Mouse (Mus musculus) forebrain, embryonic 14.5 days (tissue): ENCODE results near the gene Slc25a1. TPM values are rescaled to one million over a fixed set of nuclear protein-coding genes. Genes with fewer than 3 reads are reported as not detected.

Experiments used
- ATAC-seq: fragments of 200-750 bp; cut with Nextera tagmentation; 2 replicates; pipeline ENCODE4 v1.8.0; 2017; ENCODE audit warnings: mild to moderate bottlenecking, moderate library complexity
- DNase-seq: peaks from one replicate; pipeline ENCODE4 v3.0.0-alpha.2; 2015; ENCODE audit warnings: low spot score
- H3K27ac ChIP-seq: fragments of 300-500 bp; sonication (generic); 2 replicates; pipeline ENCODE4 v1.5.1; 2014; ENCODE audit warnings: low read depth, mild to moderate bottlenecking, control low read depth, low read length, moderate library complexity
- H3K27me3 ChIP-seq: fragments of 300-500 bp; sonication (generic); replicated peaks from 2 replicates; pipeline ENCODE4 v1.6.1; 2014; ENCODE audit warnings: low read length, control low read depth, mixed read lengths; ENCODE audit not compliant: control insufficient read depth, insufficient read depth
- H3K36me3 ChIP-seq: fragments of 300-500 bp; sonication (generic); 2 replicates; pipeline ENCODE4 v1.6.1; 2014; ENCODE audit warnings: low read length, control low read depth; ENCODE audit not compliant: control insufficient read depth, insufficient read depth
- H3K4me1 ChIP-seq: fragments of 300-500 bp; sonication (generic); 2 replicates; pipeline ENCODE4 v1.6.1; 2014; ENCODE audit warnings: antibody characterized with exemption, low read length, control low read depth; ENCODE audit not compliant: control insufficient read depth, insufficient read depth
- H3K4me2 ChIP-seq: fragments of 300-500 bp; sonication (generic); 2 replicates; pipeline ENCODE4 v1.6.1; 2014; ENCODE audit warnings: mild to moderate bottlenecking, control low read depth, low read length
- H3K4me3 ChIP-seq: fragments of 300-500 bp; sonication (generic); 2 replicates; pipeline ENCODE4 v1.5.1; 2014; ENCODE audit warnings: low read depth, low read length, control low read depth
- H3K9ac ChIP-seq: fragments of 300-500 bp; sonication (generic); 2 replicates; pipeline ENCODE4 v1.6.1; 2014; ENCODE audit warnings: mild to moderate bottlenecking, low read length, control low read depth, moderate library complexity
- H3K9me3 ChIP-seq: fragments of 300-500 bp; sonication (generic); replicated peaks from 2 replicates; pipeline ENCODE4 v1.6.1; 2016; ENCODE audit warnings: low read length, control low read depth, mixed read lengths; ENCODE audit not compliant: control insufficient read depth
- WGBS: fragments of 180-500 bp; shearing (Covaris S2); extraction: QIAGEN DNeasy Blood & Tissue Kit; methylation state at CpG from one replicate; pipeline ENCODE4 v1.1.7; 2014; 5-methylcytosine and 5-hydroxymethylcytosine counted together
- polyA plus RNA-seq: library from polyadenylated mRNA; unstranded; fragments of >200 nt; fragmentation: Nextera tagmentation; extraction: Ambion mirVana; gene quantifications from 2 replicates; pipeline ENCODE4 v1.2.1, GENCODE M21; 2014

The Slc25a1 gene
- polyA plus RNA-seq, 1 experiment from 2014 or later = 113 TPM

GRCm38 (mm10) chr16:17929631-17930030 lies 1.6 kb upstream of the Slc25a1 start:
- DNase-seq = no peak
- no peak overlapping the region for H3K27ac ChIP-seq
- no peak for ATAC-seq

GRCm38 (mm10) chr16:17929211-17929610 lies 1.2 kb upstream of the Slc25a1 start:
- Histone ChIP-seq H3K27ac (no peak overlapping the region), H3K27me3 (no peaks in the 10 kb centered on the region), H3K36me3 (peaks cover 20% of the 10 kb centered on the region), H3K4me2 (peak overlapping the region; percentile 92; the same call in 1 of the 2 replicates), H3K9ac (no peak overlapping the region), H3K9me3 (no peaks in the 10 kb centered on the region), H3K4me1 (peaks cover 7% of the 10 kb centered on the region), H3K4me3 (no peak overlapping the region)
- WGBS = 8% methylated on average over 2 of the region's 2 CpGs
- no peak for ATAC-seq
- no peak for DNase-seq

More at GRCm38 (mm10) chr16:17929631-17930030, 1.6 kb upstream of the Slc25a1 start:
- no peak overlapping the region for H3K4me2 ChIP-seq
- no peaks in the 10 kb centered on the region for H3K9me3 ChIP-seq
- no peaks in the 10 kb centered on the region for H3K27me3 ChIP-seq
- peaks cover 7% of the 10 kb centered on the region for H3K4me1 ChIP-seq
- 70% methylated on average over 2 of the region's 2 CpGs for WGBS
- H3K4me3 ChIP-seq = no peak overlapping the region
- H3K9ac ChIP-seq = no peak overlapping the region
- peaks cover 18% of the 10 kb centered on the region for H3K36me3 ChIP-seq

- Histone ChIP-seq H3K9ac (peak overlapping the region; percentile 84), H3K4me1 (peaks cover 7% of the 10 kb centered on the region), H3K27me3 (no peaks in the 10 kb centered on the region), H3K9me3 (no peaks in the 10 kb centered on the region), H3K36me3 (peaks cover 20% of the 10 kb centered on the region), H3K4me2 (peak overlapping the region; percentile 92), H3K27ac (peak overlapping the region; percentile 82), H3K4me3 (peak overlapping the region; percentile 83)
- 1% methylated on average over 9 of the region's 9 CpGs for WGBS
- DNase-seq (peak; percentile 88), ATAC-seq (peak; percentile 44)
Observed at GRCm38 (mm10) chr16:17928627-17929104, 647 bp upstream of the Slc25a1 start.

- WGBS = under 1% methylated on average over 67 of the region's 72 CpGs
- DNase-seq = peak; percentile 37
- H3K27ac ChIP-seq = peak overlapping the region; percentile 82
Observed at GRCm38 (mm10) chr16:17927351-17928082, 502 bp downstream of the Slc25a1 start.

GRCm38 (mm10) chr16:17922163-17922538 lies 5.9 kb downstream of the Slc25a1 start:
- H3K4me2 ChIP-seq = peak overlapping the region; percentile 86
- no peaks in the 10 kb centered on the region for H3K9me3 ChIP-seq
- under 1% methylated on average over 14 of the region's 14 CpGs for WGBS
- H3K9ac ChIP-seq = peak overlapping the region; percentile 68
- H3K36me3 ChIP-seq = peaks cover 20% of the 10 kb centered on the region
- H3K4me1 ChIP-seq = peaks cover 16% of the 10 kb centered on the region
- peaks cover 12% of the 10 kb centered on the region; the same call in 1 of the 2 replicates for H3K27me3 ChIP-seq
- DNase-seq = no peak
- H3K4me3 ChIP-seq = peak overlapping the region; percentile 49
- ATAC-seq = peak; percentile 9; the same call in 1 of the 2 replicates
- peak overlapping the region; percentile 34 for H3K27ac ChIP-seq

More at GRCm38 (mm10) chr16:17927351-17928082, 502 bp downstream of the Slc25a1 start:
- peak overlapping the region; percentile 92 for H3K4me2 ChIP-seq
- peaks cover 20% of the 10 kb centered on the region for H3K36me3 ChIP-seq
- H3K9me3 ChIP-seq = no peaks in the 10 kb centered on the region
- peaks cover 9% of the 10 kb centered on the region for H3K4me1 ChIP-seq
- no peaks in the 10 kb centered on the region for H3K27me3 ChIP-seq
- peak overlapping the region; percentile 84 for H3K9ac ChIP-seq
- ATAC-seq = peak; percentile 52
- H3K4me3 ChIP-seq = peak overlapping the region; percentile 83

GRCm38 (mm10) chr16:17921325-17922162 lies 6.5 kb downstream of the Slc25a1 start:
- peak overlapping the region; percentile 89 for H3K27ac ChIP-seq
- 2% methylated on average over 46 of the region's 47 CpGs for WGBS
- peak; percentile 97 for ATAC-seq
- peak; percentile 99 for DNase-seq
- peaks cover 17% of the 10 kb centered on the region for H3K27me3 ChIP-seq
- peaks cover 20% of the 10 kb centered on the region for H3K36me3 ChIP-seq
- H3K4me2 ChIP-seq = peak overlapping the region; percentile 86
- peak overlapping the region; percentile 68 for H3K9ac ChIP-seq
- peaks cover 10% of the 10 kb centered on the region for H3K4me1 ChIP-seq
- H3K9me3 ChIP-seq = no peaks in the 10 kb centered on the region
- H3K4me3 ChIP-seq = peak overlapping the region; percentile 49

- Histone ChIP-seq H3K4me3 (no peak overlapping the region), H3K36me3 (peaks cover 11% of the 10 kb centered on the region), H3K27ac (no peak overlapping the region), H3K9me3 (no peaks in the 10 kb centered on the region), H3K4me1 (peaks cover 10% of the 10 kb centered on the region), H3K4me2 (peak overlapping the region; percentile 86; the same call in 1 of the 2 replicates), H3K27me3 (peaks cover 27% of the 10 kb centered on the region), H3K9ac (peak overlapping the region; percentile 68)
- WGBS = 5% methylated on average over 20 of the region's 20 CpGs
- ATAC-seq (no peak), DNase-seq (no peak)
Observed at GRCm38 (mm10) chr16:17920586-17920985, 7.4 kb downstream of the Slc25a1 start.

GRCm38 (mm10) chr16:17914307-17915249 lies 13.4 kb downstream of the Slc25a1 start, which contains the start of gene Gsc2:
Gene Gsc2 (minus strand): TSS chr16:17915059.
- Histone ChIP-seq H3K36me3 (no peaks in the 10 kb centered on the region), H3K27me3 (peaks cover 55% of the 10 kb centered on the region), H3K9ac (peak within 1 kb of the TSS; percentile 32), H3K9me3 (no peaks in the 10 kb centered on the region), H3K4me1 (peaks cover 9% of the 10 kb centered on the region), H3K4me3 (peak within 1 kb of the TSS; percentile 31), H3K4me2 (peak within 1 kb of the TSS; percentile 48), H3K27ac (no peak within 1 kb of the TSS)
- ATAC-seq (no peak), DNase-seq (peak; percentile 42)
- WGBS = under 1% methylated on average over 105 of the region's 106 CpGs
